Mouse (Mus musculus): ENCODE results near the gene Iba57. TPM values are rescaled to one million over a fixed set of nuclear protein-coding genes. Genes with fewer than 3 reads are reported as not detected.

Iba57 gene
- polyA plus RNA-seq, 1 experiment from 2014 or later, result 6.5 TPM

GRCm38 (mm10) chr11:59201216-59202002, 37.9 kb upstream of the Iba57 start:
- WGBS, result 31% methylated on average over 16 of the region's 16 CpGs
- H3K9me3 ChIP-seq (replicated peaks), result no peaks in the 10 kb centered on the region
- H3K27me3 ChIP-seq, result no peaks in the 10 kb centered on the region
- H3K9ac ChIP-seq, result peak overlapping the region; percentile 81; the same call in 1 of the 2 replicates
- peaks cover 31% of the 10 kb centered on the region for H3K36me3 ChIP-seq
- H3K27ac ChIP-seq (replicated peaks), result peak overlapping the region; percentile 84
- ATAC-seq (ENCODE audit: insufficient number of reproducible peaks, low FRiP score, low TSS enrichment, low read depth), result no peak
- H3K4me3 ChIP-seq (replicated peaks), result peak overlapping the region; percentile 96
- H3K4me2 ChIP-seq (replicated peaks), result peak overlapping the region; percentile 93
- H3K4me1 ChIP-seq, result peaks cover 14% of the 10 kb centered on the region

- no peaks in the 10 kb centered on the region for H3K9me3 ChIP-seq (replicated peaks)
- H3K27me3 ChIP-seq, result no peaks in the 10 kb centered on the region
- H3K4me1 ChIP-seq, result peaks cover 4% of the 10 kb centered on the region
- H3K27ac ChIP-seq (replicated peaks), result no peak overlapping the region
- no peak overlapping the region for H3K9ac ChIP-seq
- no peak overlapping the region for H3K4me2 ChIP-seq (replicated peaks)
- peaks cover 8% of the 10 kb centered on the region for H3K36me3 ChIP-seq
- no peak overlapping the region for H3K4me3 ChIP-seq (replicated peaks)
- ATAC-seq (ENCODE audit: insufficient number of reproducible peaks, low FRiP score, low TSS enrichment, low read depth), result no peak
Observed at GRCm38 (mm10) chr11:59196230-59196629, 32.7 kb upstream of the Iba57 start.

- Histone ChIP-seq H3K4me2 (replicated peaks) (peak within 1 kb of the TSS; percentile 80), H3K36me3 (0 out of 2 replicates have a peak, but pooled peaks cover 4% of the 10 kb centered on the region), H3K9ac (peak within 1 kb of the TSS; percentile 62), H3K27ac (replicated peaks) (peak within 1 kb of the TSS; percentile 94), H3K4me3 (replicated peaks) (peak within 1 kb of the TSS; percentile 72), H3K4me1 (peaks cover 13% of the 10 kb centered on the region), H3K27me3 (no peaks in the 10 kb centered on the region), H3K9me3 (replicated peaks) (no peaks in the 10 kb centered on the region)
- 6% methylated on average over 16 of the region's 16 CpGs for WGBS
- no peak for ATAC-seq (ENCODE audit: insufficient number of reproducible peaks, low FRiP score, low TSS enrichment, low read depth)
Observed at GRCm38 (mm10) chr11:59192059-59192386, 28.5 kb upstream of the Iba57 start, which contains the start of gene Guk1. Guk1 (minus strand) TSS chr11:59192212.

- H3K36me3 ChIP-seq, result peaks cover 9% of the 10 kb centered on the region; the same call in 1 of the 2 replicates
- peak overlapping the region; percentile 80 for H3K4me2 ChIP-seq (replicated peaks)
- ATAC-seq (ENCODE audit: insufficient number of reproducible peaks, low FRiP score, low TSS enrichment, low read depth), result peak; percentile 93
- H3K27ac ChIP-seq (replicated peaks), result peak overlapping the region; percentile 94
- no peaks in the 10 kb centered on the region for H3K9me3 ChIP-seq (replicated peaks)
- WGBS, result under 1% methylated on average over 59 of the region's 59 CpGs
- peaks cover 13% of the 10 kb centered on the region for H3K4me1 ChIP-seq
- peak overlapping the region; percentile 72 for H3K4me3 ChIP-seq (replicated peaks)
- H3K9ac ChIP-seq, result peak overlapping the region; percentile 62
- H3K27me3 ChIP-seq, result no peaks in the 10 kb centered on the region
Observed at GRCm38 (mm10) chr11:59191231-59192058, 27.9 kb upstream of the Iba57 start.

GRCm38 (mm10) chr11:59187706-59188105, 24.2 kb upstream of the Iba57 start:
- Histone ChIP-seq H3K4me1 (peaks cover 13% of the 10 kb centered on the region), H3K9ac (no peak overlapping the region), H3K4me2 (replicated peaks) (no peak overlapping the region), H3K9me3 (replicated peaks) (no peaks in the 10 kb centered on the region), H3K36me3 (peaks cover 34% of the 10 kb centered on the region), H3K4me3 (replicated peaks) (no peak overlapping the region), H3K27me3 (no peaks in the 10 kb centered on the region), H3K27ac (replicated peaks) (no peak overlapping the region)
- 79% methylated on average over 6 of the region's 6 CpGs for whole genome bisulfite sequencing
- no peak for ATAC-seq (ENCODE audit: insufficient number of reproducible peaks, low FRiP score, low TSS enrichment, low read depth)

GRCm38 (mm10) chr11:59185490-59185889, 22.0 kb upstream of the Iba57 start:
- Histone ChIP-seq H3K9ac (no peak overlapping the region), H3K27ac (replicated peaks) (no peak overlapping the region), H3K4me2 (replicated peaks) (no peak overlapping the region), H3K4me3 (replicated peaks) (no peak overlapping the region), H3K36me3 (peaks cover 34% of the 10 kb centered on the region), H3K9me3 (replicated peaks) (no peaks in the 10 kb centered on the region), H3K27me3 (no peaks in the 10 kb centered on the region), H3K4me1 (peaks cover 7% of the 10 kb centered on the region; the same call in 1 of the 2 replicates)
- 64% methylated on average over 5 of the region's 5 CpGs for WGBS
- no peak for ATAC-seq (ENCODE audit: insufficient number of reproducible peaks, low FRiP score, low TSS enrichment, low read depth)

GRCm38 (mm10) chr11:59183821-59184220, 20.3 kb upstream of the Iba57 start:
- WGBS, result 39% methylated on average over 3 of the region's 3 CpGs
- Histone ChIP-seq H3K36me3 (peaks cover 34% of the 10 kb centered on the region), H3K4me1 (no peaks in the 10 kb centered on the region), H3K4me2 (replicated peaks) (no peak overlapping the region), H3K27me3 (peaks cover 11% of the 10 kb centered on the region), H3K4me3 (replicated peaks) (no peak overlapping the region), H3K9ac (no peak overlapping the region), H3K9me3 (replicated peaks) (no peaks in the 10 kb centered on the region), H3K27ac (replicated peaks) (no peak overlapping the region)
- ATAC-seq (ENCODE audit: insufficient number of reproducible peaks, low FRiP score, low TSS enrichment, low read depth), result 0 out of 2 replicates have a peak, but pooled peaks have one; percentile 25

GRCm38 (mm10) chr11:59182864-59183331, 19.4 kb upstream of the Iba57 start, which contains the start of gene Gjc2:
Gjc2 (minus strand) TSS chr11:59183213.
- H3K4me2 ChIP-seq (replicated peaks), result no peak within 1 kb of the TSS
- H3K36me3 ChIP-seq, result peaks cover 30% of the 10 kb centered on the region
- no peaks in the 10 kb centered on the region for H3K4me1 ChIP-seq
- 33% methylated on average over 3 of the region's 3 CpGs for WGBS
- H3K9me3 ChIP-seq (replicated peaks), result no peaks in the 10 kb centered on the region
- no peak within 1 kb of the TSS for H3K27ac ChIP-seq (replicated peaks)
- H3K9ac ChIP-seq, result no peak within 1 kb of the TSS
- no peak for ATAC-seq (ENCODE audit: insufficient number of reproducible peaks, low FRiP score, low TSS enrichment, low read depth)
- H3K27me3 ChIP-seq, result peaks cover 20% of the 10 kb centered on the region
- no peak within 1 kb of the TSS for H3K4me3 ChIP-seq (replicated peaks)

- ATAC-seq (ENCODE audit: insufficient number of reproducible peaks, low FRiP score, low TSS enrichment, low read depth), result no peak
- Histone ChIP-seq H3K9ac (no peak overlapping the region), H3K4me1 (peaks cover 7% of the 10 kb centered on the region; the same call in 1 of the 2 replicates), H3K27ac (replicated peaks) (no peak overlapping the region), H3K9me3 (replicated peaks) (no peaks in the 10 kb centered on the region), H3K36me3 (no peaks in the 10 kb centered on the region), H3K4me2 (replicated peaks) (peak overlapping the region; percentile 28), H3K27me3 (peaks cover 71% of the 10 kb centered on the region), H3K4me3 (replicated peaks) (peak overlapping the region; percentile 27; the same call in 1 of the 2 replicates)
- 6% methylated on average over 33 of the region's 34 CpGs for whole genome bisulfite sequencing
Observed at GRCm38 (mm10) chr11:59176921-59177320, 13.4 kb upstream of the Iba57 start.

- whole genome bisulfite sequencing, result 4% methylated on average over 48 of the region's 48 CpGs
- peaks cover 7% of the 10 kb centered on the region; the same call in 1 of the 2 replicates for H3K4me1 ChIP-seq
- no peak overlapping the region for H3K9ac ChIP-seq
- no peaks in the 10 kb centered on the region for H3K36me3 ChIP-seq
- peaks cover 71% of the 10 kb centered on the region for H3K27me3 ChIP-seq
- H3K27ac ChIP-seq (replicated peaks), result no peak overlapping the region
- H3K4me2 ChIP-seq (replicated peaks), result peak overlapping the region; percentile 28
- ATAC-seq (ENCODE audit: insufficient number of reproducible peaks, low FRiP score, low TSS enrichment, low read depth), result no peak
- no peaks in the 10 kb centered on the region for H3K9me3 ChIP-seq (replicated peaks)
- H3K4me3 ChIP-seq (replicated peaks), result peak overlapping the region; percentile 27
Observed at GRCm38 (mm10) chr11:59176475-59176874, 12.9 kb upstream of the Iba57 start.

- H3K9ac ChIP-seq, result no peak overlapping the region
- H3K4me2 ChIP-seq (replicated peaks), result no peak overlapping the region
- H3K27me3 ChIP-seq, result peaks cover 65% of the 10 kb centered on the region
- no peak overlapping the region for H3K27ac ChIP-seq (replicated peaks)
- no peaks in the 10 kb centered on the region for H3K36me3 ChIP-seq
- H3K4me1 ChIP-seq, result peaks cover 7% of the 10 kb centered on the region; the same call in 1 of the 2 replicates
- H3K4me3 ChIP-seq (replicated peaks), result no peak overlapping the region
- WGBS, result 46% methylated on average over 6 of the region's 6 CpGs
- ATAC-seq (ENCODE audit: insufficient number of reproducible peaks, low FRiP score, low TSS enrichment, low read depth), result no peak
- no peaks in the 10 kb centered on the region for H3K9me3 ChIP-seq (replicated peaks)
Observed at GRCm38 (mm10) chr11:59174189-59174838, 10.8 kb upstream of the Iba57 start.
